Mouse (Mus musculus) heart, embryonic 11.5 days (tissue): Measurements from ENCODE around the gene Arhgdib. TPM values are rescaled to one million over a fixed set of nuclear protein-coding genes. Genes with fewer than 3 reads are reported as not detected.
"Not testable (repeated sequence)": the region's sequence is repeated elsewhere in the genome, so short reads cannot be mapped to it uniquely, and the experiment has no call there.

Experiments
- ATAC-seq: fragments of 200-750 bp; cut with Nextera tagmentation; replicated peaks from 2 replicates; pipeline ENCODE4 v1.8.0; 2017; ENCODE audit warnings: moderate library complexity; ENCODE audit not compliant: insufficient number of reproducible peaks, low FRiP score, low TSS enrichment
- H3K27ac ChIP-seq: fragments of 300-500 bp; sonication (generic); 2 replicates; pipeline ENCODE4 v1.5.1; 2014; ENCODE audit warnings: mild to moderate bottlenecking, low read depth, low read length
- H3K27me3 ChIP-seq: fragments of 300-500 bp; sonication (generic); 2 replicates; pipeline ENCODE4 v1.6.1; 2014; ENCODE audit warnings: mild to moderate bottlenecking, low read length, mixed read lengths; ENCODE audit not compliant: control insufficient read depth, insufficient read depth
- H3K36me3 ChIP-seq: fragments of 300-500 bp; sonication (generic); 2 replicates; pipeline ENCODE4 v1.6.1; 2014; ENCODE audit warnings: mild to moderate bottlenecking, low read length, moderate library complexity, mixed read lengths; ENCODE audit not compliant: control insufficient read depth, insufficient read depth
- H3K4me1 ChIP-seq: fragments of 300-500 bp; sonication (generic); 2 replicates; pipeline ENCODE4 v1.6.1; 2014; ENCODE audit warnings: low read length; ENCODE audit not compliant: control insufficient read depth, insufficient read depth
- H3K4me2 ChIP-seq: fragments of 300-500 bp; sonication (generic); 2 replicates; pipeline ENCODE4 v1.6.1; 2014; ENCODE audit warnings: mild to moderate bottlenecking, moderate library complexity
- H3K4me3 ChIP-seq: fragments of 300-500 bp; sonication (generic); 2 replicates; pipeline ENCODE4 v1.5.1; 2014; ENCODE audit warnings: low read depth, low read length
- H3K9ac ChIP-seq: fragments of 300-500 bp; sonication (generic); 2 replicates; pipeline ENCODE4 v1.6.1; 2014; ENCODE audit warnings: mild to moderate bottlenecking, low read depth, low read length, moderate library complexity
- H3K9me3 ChIP-seq: fragments of 300-500 bp; sonication (generic); replicated peaks from 2 replicates; pipeline ENCODE4 v1.6.1; 2016; ENCODE audit warnings: low read length; ENCODE audit not compliant: control insufficient read depth
- WGBS: fragments of 180-500 bp; shearing (Covaris S2); extraction: QIAGEN DNeasy Blood & Tissue Kit; methylation state at CpG from one replicate; pipeline ENCODE4 v1.1.7; 2014; ENCODE audit not compliant: insufficient replicate concordance; 5-methylcytosine and 5-hydroxymethylcytosine counted together
- polyA plus RNA-seq: library from polyadenylated mRNA; unstranded; fragments of >200 nt; fragmentation: Nextera tagmentation; extraction: Ambion mirVana; gene quantifications from 2 replicates; pipeline ENCODE4 v1.2.1, GENCODE M21; 2014

The Arhgdib gene
- polyA plus RNA-seq, 1 experiment from 2014 or later = 115 TPM

DNA sequence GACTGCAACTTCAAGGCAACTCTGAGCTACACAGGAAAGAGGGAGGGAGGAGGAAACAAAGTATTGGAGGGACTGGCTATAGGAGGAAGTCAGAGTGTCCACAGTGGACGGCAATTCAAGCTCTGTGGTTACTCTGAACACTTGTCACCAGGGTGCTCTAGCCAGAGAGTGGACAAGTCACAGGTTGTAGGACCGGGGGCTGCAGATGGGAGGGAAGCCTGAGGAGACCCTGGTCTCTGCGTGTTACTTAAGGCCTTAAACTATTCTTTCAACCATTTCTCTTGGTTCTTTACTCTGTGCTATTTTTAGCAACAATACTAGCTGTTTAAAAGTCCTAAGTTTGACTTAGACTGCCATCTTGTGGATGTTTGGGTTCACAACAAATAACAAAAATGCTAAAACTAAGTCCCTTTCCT lies 38.6 kb upstream of the Arhgdib start:
- no peaks in the 10 kb centered on the region for H3K27me3 ChIP-seq
- 0 out of 2 replicates have a peak overlapping the region, but pooled peaks have one; percentile 2 for H3K27ac ChIP-seq
- no peak overlapping the region for H3K4me3 ChIP-seq
- no peak overlapping the region for H3K9ac ChIP-seq
- no peak overlapping the region for H3K4me2 ChIP-seq
- ATAC-seq = peak; percentile 49; the same call in 1 of the 2 replicates
- no peaks in the 10 kb centered on the region for H3K9me3 ChIP-seq
- WGBS = 30% methylated on average over 3 of the region's 3 CpGs
- H3K4me1 ChIP-seq = no peaks in the 10 kb centered on the region
- no peaks in the 10 kb centered on the region for H3K36me3 ChIP-seq

DNA sequence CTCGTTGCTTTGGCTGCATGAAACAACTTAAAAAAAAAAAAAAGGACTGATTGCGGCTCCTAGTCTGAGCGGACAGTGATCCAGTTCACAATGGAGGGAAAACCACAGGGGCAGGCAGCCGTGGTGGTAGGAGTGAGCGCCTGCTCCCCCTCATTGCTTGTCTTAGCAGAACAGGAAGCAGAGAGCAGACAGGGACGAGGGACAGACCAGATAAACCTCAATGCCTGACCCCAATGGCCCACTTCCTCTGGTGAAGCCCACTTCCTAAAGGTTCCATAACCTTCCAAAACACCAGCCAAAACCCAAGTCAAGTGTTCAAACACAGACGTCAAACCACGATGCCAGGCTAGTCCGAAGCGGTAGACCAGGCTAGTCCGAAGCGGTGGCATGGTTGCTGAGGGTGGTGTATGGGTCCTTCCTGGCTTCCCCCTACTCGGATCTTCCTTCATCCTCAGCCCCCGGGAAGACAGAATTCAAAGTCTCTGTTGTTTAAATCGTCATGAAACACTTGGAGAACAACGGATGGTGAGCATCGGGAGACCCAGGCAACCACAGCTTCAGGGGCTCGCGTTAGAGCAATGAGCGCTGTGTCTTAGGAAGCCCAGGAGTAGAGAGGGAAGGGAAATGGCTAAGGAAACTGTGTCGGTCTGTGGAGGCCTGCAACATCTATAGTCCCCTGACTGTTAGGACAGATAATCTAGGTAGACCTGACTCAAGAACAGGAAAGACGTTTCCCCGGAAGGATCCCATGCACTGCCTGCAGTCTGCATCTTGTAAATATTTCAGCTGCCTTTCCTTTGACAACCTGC lies 37.8 kb upstream of the Arhgdib start:
- Histone ChIP-seq H3K4me2 (no peak overlapping the region), H3K36me3 (no peaks in the 10 kb centered on the region), H3K9ac (no peak overlapping the region), H3K9me3 (no peaks in the 10 kb centered on the region), H3K27me3 (no peaks in the 10 kb centered on the region), H3K27ac (peak overlapping the region; percentile 2; the same call in 1 of the 2 replicates), H3K4me3 (no peak overlapping the region), H3K4me1 (no peaks in the 10 kb centered on the region)
- WGBS = 68% methylated on average over 23 of the region's 23 CpGs
- ATAC-seq = 0 out of 2 replicates have a peak, but pooled peaks have one; percentile 39

DNA sequence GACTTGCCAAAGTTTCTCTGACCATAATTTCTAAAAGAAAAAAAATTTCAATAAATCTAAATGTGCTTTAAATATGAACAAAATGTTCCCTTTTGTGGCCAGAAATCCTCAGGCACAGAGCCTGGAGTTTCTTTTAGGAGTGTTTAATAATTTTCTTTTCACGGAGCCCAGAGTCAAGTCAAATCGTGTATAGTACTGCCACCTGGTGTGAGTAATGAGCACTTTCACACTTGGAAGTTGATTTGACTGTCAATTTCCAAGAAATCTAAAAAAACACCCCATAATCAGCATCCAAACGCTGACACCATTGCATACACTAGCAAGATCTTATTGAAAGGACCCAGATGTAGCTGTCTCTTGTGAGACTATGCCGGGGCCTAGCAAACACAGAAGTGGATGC lies 27.2 kb upstream of the Arhgdib start:
- not testable (repeated sequence) for H3K4me1 ChIP-seq, H3K9ac ChIP-seq, ATAC-seq, H3K27ac ChIP-seq, H3K4me2 ChIP-seq, H3K36me3 ChIP-seq, H3K9me3 ChIP-seq, H3K27me3 ChIP-seq, H3K4me3 ChIP-seq
- 40% methylated on average over 4 of the region's 4 CpGs for WGBS

DNA sequence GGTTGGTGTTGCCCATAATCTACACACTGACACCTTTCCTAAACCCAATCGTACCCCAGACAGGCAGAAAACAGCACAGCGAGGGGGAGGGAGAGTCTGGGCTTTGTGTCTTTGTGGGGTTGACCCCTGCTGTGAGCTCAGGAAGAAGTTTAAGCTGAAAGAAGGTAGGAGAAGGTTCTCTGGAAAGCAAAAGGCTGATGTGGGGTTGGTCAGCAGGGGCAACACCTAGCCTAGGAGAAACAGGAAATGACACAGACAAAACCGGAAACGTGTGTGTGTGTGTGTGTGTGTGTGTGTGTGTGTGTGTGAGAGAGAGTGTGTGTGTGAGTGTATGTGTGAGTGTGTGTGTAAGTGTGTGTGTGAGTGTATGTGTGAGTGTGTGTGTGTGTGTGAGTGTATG lies 25.8 kb upstream of the Arhgdib start:
- Histone ChIP-seq H3K27ac (no peak overlapping the region), H3K36me3 (no peaks in the 10 kb centered on the region), H3K4me1 (0 out of 2 replicates have a peak, but pooled peaks cover 5% of the 10 kb centered on the region), H3K9me3 (no peaks in the 10 kb centered on the region), H3K27me3 (no peaks in the 10 kb centered on the region), H3K4me3 (no peak overlapping the region), H3K4me2 (no peak overlapping the region), H3K9ac (no peak overlapping the region)
- WGBS = 57% methylated on average over 4 of the region's 4 CpGs
- ATAC-seq = no peak

- no peaks in the 10 kb centered on the region for H3K36me3 ChIP-seq
- H3K4me1 ChIP-seq = 0 out of 2 replicates have a peak, but pooled peaks cover 5% of the 10 kb centered on the region
- no peak overlapping the region for H3K27ac ChIP-seq
- no peak overlapping the region for H3K4me3 ChIP-seq
- no peaks in the 10 kb centered on the region for H3K9me3 ChIP-seq
- ATAC-seq = no peak
- WGBS = 64% methylated on average over 10 of the region's 10 CpGs
- H3K27me3 ChIP-seq = no peaks in the 10 kb centered on the region
- no peak overlapping the region for H3K4me2 ChIP-seq
- no peak overlapping the region for H3K9ac ChIP-seq
Measured at GRCm38 (mm10) chr6:136965912-136966311, 24.2 kb upstream of the Arhgdib start.

DNA sequence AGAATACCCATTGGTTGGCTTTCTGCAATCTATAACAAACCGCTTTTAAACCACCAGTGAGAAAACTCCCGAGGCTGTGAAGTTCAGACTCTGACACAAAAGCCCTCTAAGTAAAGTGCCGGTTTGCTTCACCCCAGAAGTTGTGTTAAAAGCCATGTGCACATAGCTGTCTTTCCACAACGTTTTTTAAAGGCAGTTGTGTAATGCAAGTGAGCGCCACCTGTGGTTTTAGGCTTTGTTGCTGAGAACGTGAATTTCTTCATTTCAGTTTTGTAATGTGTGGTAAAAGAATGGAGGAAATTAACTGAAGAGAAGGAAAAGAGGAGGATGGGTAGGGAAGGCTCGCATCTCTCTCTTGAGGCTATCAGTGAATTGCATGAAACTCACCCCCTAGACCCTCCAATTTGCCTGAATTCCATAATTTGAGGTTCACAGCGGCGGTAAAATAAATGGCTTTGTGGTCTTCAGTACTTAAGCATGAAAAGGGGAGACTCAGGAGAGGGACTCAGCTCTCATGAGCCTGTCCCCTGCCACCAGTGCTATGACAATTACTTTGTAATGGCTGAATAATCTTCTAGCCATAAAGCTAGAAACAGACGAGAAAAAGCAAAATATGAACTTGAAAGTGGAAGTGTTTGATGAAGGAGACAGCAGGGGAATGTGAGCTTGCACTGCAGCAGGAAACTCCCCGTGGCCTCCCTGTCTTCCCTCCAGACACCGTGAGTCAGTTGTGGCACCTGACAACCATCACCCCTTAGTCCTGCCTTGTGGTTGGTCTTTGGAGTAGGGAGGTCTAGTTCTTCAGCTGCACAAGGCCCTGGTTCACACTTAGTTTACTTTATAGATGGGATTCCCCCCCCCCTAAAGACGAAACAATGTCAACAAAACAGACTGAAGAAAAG lies 23.2 kb upstream of the Arhgdib start:
- Histone ChIP-seq H3K27me3 (no peaks in the 10 kb centered on the region), H3K9me3 (no peaks in the 10 kb centered on the region), H3K4me1 (0 out of 2 replicates have a peak, but pooled peaks cover 5% of the 10 kb centered on the region), H3K4me3 (no peak overlapping the region), H3K27ac (no peak overlapping the region), H3K36me3 (no peaks in the 10 kb centered on the region), H3K4me2 (no peak overlapping the region), H3K9ac (no peak overlapping the region)
- WGBS = 66% methylated on average over 13 of the region's 13 CpGs
- ATAC-seq = no peak

- H3K36me3 ChIP-seq = no peaks in the 10 kb centered on the region
- no peaks in the 10 kb centered on the region for H3K27me3 ChIP-seq
- H3K9me3 ChIP-seq = no peaks in the 10 kb centered on the region
- H3K9ac ChIP-seq = no peak overlapping the region
- 0 out of 2 replicates have a peak, but pooled peaks cover 5% of the 10 kb centered on the region for H3K4me1 ChIP-seq
- no peak overlapping the region for H3K4me2 ChIP-seq
- WGBS = 65% methylated on average over 11 of the region's 11 CpGs
- no peak overlapping the region for H3K4me3 ChIP-seq
- no peak for ATAC-seq
- H3K27ac ChIP-seq = no peak overlapping the region
Measured at GRCm38 (mm10) chr6:136962957-136963356, 21.3 kb upstream of the Arhgdib start.

- 53% methylated on average over 11 of the region's 11 CpGs for WGBS
- Histone ChIP-seq H3K27me3 (no peaks in the 10 kb centered on the region), H3K9ac (no peak overlapping the region), H3K4me1 (0 out of 2 replicates have a peak, but pooled peaks cover 5% of the 10 kb centered on the region), H3K4me3 (no peak overlapping the region), H3K27ac (no peak overlapping the region), H3K9me3 (no peaks in the 10 kb centered on the region), H3K4me2 (no peak overlapping the region), H3K36me3 (no peaks in the 10 kb centered on the region)
- ATAC-seq = no peak
Measured at GRCm38 (mm10) chr6:136959131-136959530, 17.4 kb upstream of the Arhgdib start.
